In genomic region chr2:73605077-73605476, GRCm38 (mm10) we compare ENCODE assay signal across 9 mouse cellular contexts. TPM values are rescaled to one million over a fixed set of nuclear protein-coding genes. Genes with fewer than 3 reads are reported as not detected.
DNase-seq lines count a peak whose midpoint lies in the region; ATAC-seq lines count a peak whose summit lies in the region.
"Had no signal": no experiment of that assay in that cellular context is flagged by ENCODE, and none has a peak within 500 bp of the region (broad histone marks: within the 10 kb centered on the region; RNA-seq: fewer than 3 reads in every experiment).

No protein-coding gene starts in this region.

- 79% methylated on average over 8 of the region's 8 CpGs for WGBS in limb, embryonic 10.5 days

- 0 out of 2 replicates have a peak, but pooled peaks cover 2% of the 10 kb centered on the region for H3K36me3 ChIP-seq in limb, embryonic 10.5 days

- peak; percentile 61 for ATAC-seq in CD4-positive, CD25-positive, alpha-beta regulatory T cell, adult 4 months
- ATAC-seq in megakaryocyte, adult 5-6 weeks (ENCODE audit: poor library complexity, severe bottlenecking) = no peak

- DNase-seq in NIH3T3 (ENCODE audit: low read depth) = peak; percentile 56
- peak; percentile 43 for DNase-seq in kidney, postnatal 10 days
- no peak for DNase-seq in limb, embryonic 10.5 days (ENCODE audit: low spot score)
- DNase-seq in spleen, postnatal 14 days (ENCODE audit: low spot score in 2 of 2) = no peak
- DNase-seq in spleen, postnatal 4 days (ENCODE audit: low spot score in 2 of 2) = no peak
- no peak for DNase-seq in cerebellum, adult 11-12 months

- H3K4me3 ChIP-seq in limb, embryonic 10.5 days = no peak overlapping the region

- no peaks in the 10 kb centered on the region for H3K27me3 ChIP-seq in limb, embryonic 10.5 days (ENCODE audit: low read depth, poor library complexity, severe bottlenecking)

- H3K4me1 ChIP-seq in limb, embryonic 10.5 days = peaks cover 49% of the 10 kb centered on the region

- peak overlapping the region; percentile 21; the same call in 1 of the 2 replicates for H3K27ac ChIP-seq in limb, embryonic 10.5 days

- no peaks in the 10 kb centered on the region for H3K9me3 ChIP-seq in limb, embryonic 10.5 days (replicated peaks)

RNA-seq across cellular contexts. Expression of gene Chrna1, which starts 24.9 kb away (rescaled TPM):
- polyA plus RNA-seq in CD4-positive, CD25-positive, alpha-beta regulatory T cell, adult 4 months (2017; shearing (Covaris generic)) = not detected
- 2.3 and 3.9 TPM in 2 replicates for polyA plus RNA-seq in limb, embryonic 10.5 days (2016; fragmentation: Nextera tagmentation; extraction: Ambion mirVana)
- 0.09 TPM in 1 of 2 replicates, not detected in the other for total RNA-seq in megakaryocyte, adult 5-6 weeks (2015)
- total RNA-seq in megakaryocyte, adult 5-6 weeks (2017) = not detected in 2 replicates
- polyA plus RNA-seq: large intestine, adult 2 months had no signal

Comparison
In these comparisons a context has a peak if more than half of its experiments do, and no peak if none do; other contexts are left out.
1. DNase-seq: peak in NIH3T3 (single experiment) and kidney, postnatal 10 days (single experiment); none in limb, embryonic 10.5 days (single experiment), spleen, postnatal 14 days (0 of 2), spleen, postnatal 4 days (0 of 2) and cerebellum, adult 11-12 months (single experiment).